Mouse (Mus musculus) CH12.LX (cell line): Measurements from ENCODE around the gene Cd59a. TPM values are rescaled to one million over a fixed set of nuclear protein-coding genes. Genes with fewer than 3 reads are reported as not detected.

ENCODE experiments used
- DNase-seq: peaks from one replicate; pipeline ENCODE4 v3.0.0-alpha.2; 2013; ENCODE audit errors: extremely low read depth
- H3K27ac ChIP-seq: 2 replicates; pipeline ENCODE4 v1.5.1; 2012; ENCODE audit warnings: low read depth, mild to moderate bottlenecking, control low read depth, moderate library complexity; ENCODE audit not compliant: insufficient read depth
- H3K27me3 ChIP-seq: replicated peaks from 2 replicates; pipeline ENCODE3; 2012; ENCODE audit warnings: inconsistent platforms
- H3K36me3 ChIP-seq, 2 experiments: replicated peaks in 1 of 2; 2 replicates each; pipeline versions ENCODE3 to v1.6.1; 2012; ENCODE audit warnings: inconsistent platforms in 1 of 2, low read length in 1 of 2, mild to moderate bottlenecking in 1 of 2, mixed read lengths in 1 of 2, moderate library complexity in 1 of 2; ENCODE audit not compliant: control insufficient read depth in 1 of 2, insufficient read depth in 1 of 2
- H3K4me1 ChIP-seq, 2 experiments: 2 replicates each; pipeline ENCODE4 v1.6.1; 2012; ENCODE audit warnings: inconsistent platforms in 1 of 2, moderate library complexity in 1 of 2; ENCODE audit not compliant: insufficient read depth in 2 of 2, control insufficient read depth in 1 of 2
- H3K4me2 ChIP-seq: 2 replicates; pipeline ENCODE4 v1.6.1; 2012; ENCODE audit warnings: low read depth, mild to moderate bottlenecking, control low read depth; ENCODE audit not compliant: poor library complexity, insufficient read depth, severe bottlenecking
- H3K4me3 ChIP-seq, 3 experiments: fragments of 150-350 bp in 1 of 3; sonication (generic) in 1 of 3; replicated peaks in 1 of 3; 2 replicates each; pipeline versions ENCODE3 to v1.5.1; 2011 to 2012; ENCODE audit warnings: low read depth in 2 of 3, low read length in 2 of 3, mild to moderate bottlenecking in 2 of 3, moderate library complexity in 2 of 3, control low read depth in 1 of 3, improper control_type of control experiment in 1 of 3, inconsistent platforms in 1 of 3, mixed read lengths in 1 of 3; ENCODE audit not compliant: poor library complexity in 1 of 3
- H3K79me2 ChIP-seq: replicated peaks from 2 replicates; pipeline ENCODE4 v1.6.1; 2012; ENCODE audit warnings: mild to moderate bottlenecking, moderate library complexity; ENCODE audit not compliant: control insufficient read depth, poor library complexity, insufficient read depth, severe bottlenecking; ENCODE audit errors: extremely low read depth
- H3K9ac ChIP-seq: 2 replicates; pipeline ENCODE4 v1.6.1; 2012; ENCODE audit warnings: low read depth, mild to moderate bottlenecking, control low read depth, moderate library complexity; ENCODE audit not compliant: insufficient read depth
- H3K9me3 ChIP-seq: replicated peaks from 2 replicates; pipeline ENCODE3; 2012; ENCODE audit warnings: low read length, inconsistent platforms, mixed read lengths
- BHLHE40 ChIP-seq: IDR thresholded peaks from 2 replicates; pipeline ENCODE4 v1.6.1; 2011; ENCODE audit warnings: mild to moderate bottlenecking, low read depth, low read length, improper control_type of control experiment
- CTCF ChIP-seq, 2 experiments: IDR thresholded peaks in 1 of 2; conservative IDR thresholded peaks in 1 of 2; 2 replicates each; pipeline ENCODE4 v1.5.1; 2011 to 2012; ENCODE audit warnings: low read depth in 2 of 2, low read length in 2 of 2, improper control_type of control experiment in 1 of 2, inconsistent platforms in 1 of 2, mild to moderate bottlenecking in 1 of 2, moderate library complexity in 1 of 2
- E2F4 ChIP-seq: IDR thresholded peaks from 2 replicates; pipeline ENCODE4 v1.6.1; 2011; ENCODE audit warnings: low read depth, low read length, improper control_type of control experiment; ENCODE audit not compliant: insufficient replicate concordance
- EP300 ChIP-seq: IDR thresholded peaks from 2 replicates; pipeline ENCODE4 v1.6.1; 2011; ENCODE audit warnings: low read length, improper control_type of control experiment
- GABPA ChIP-seq: IDR thresholded peaks from 2 replicates; pipeline ENCODE4 v1.6.1; 2012; ENCODE audit warnings: low read depth, low read length, improper control_type of control experiment, inconsistent platforms; ENCODE audit not compliant: insufficient replicate concordance
- IRF4 ChIP-seq: IDR thresholded peaks from 2 replicates; pipeline ENCODE4 v1.6.1; 2014; ENCODE audit warnings: low read depth, mild to moderate bottlenecking, inconsistent platforms, low read length, improper control_type of control experiment
- JUND ChIP-seq: conservative IDR thresholded peaks from 2 replicates; pipeline ENCODE4 v1.6.1; 2011; ENCODE audit warnings: low read depth, low read length, improper control_type of control experiment
- MAFK ChIP-seq: IDR thresholded peaks from 2 replicates; pipeline ENCODE4 v1.6.1; 2011; ENCODE audit warnings: low read length, improper control_type of control experiment; ENCODE audit not compliant: insufficient replicate concordance
- MAX ChIP-seq: IDR thresholded peaks from 2 replicates; pipeline ENCODE4 v1.6.1; 2011; ENCODE audit warnings: low read length, improper control_type of control experiment
- MAZ ChIP-seq: IDR thresholded peaks from 2 replicates; pipeline ENCODE4 v1.6.1; 2012; ENCODE audit warnings: low read depth, mild to moderate bottlenecking, inconsistent platforms, low read length, improper control_type of control experiment, moderate library complexity
- MXI1 ChIP-seq: IDR thresholded peaks from 2 replicates; pipeline ENCODE4 v1.6.1; 2011; ENCODE audit warnings: mild to moderate bottlenecking, low read depth, low read length, improper control_type of control experiment
- MYC ChIP-seq: IDR thresholded peaks from 2 replicates; pipeline ENCODE4 v1.6.1; 2011; ENCODE audit warnings: low read depth, mild to moderate bottlenecking, improper control_type of control experiment, low read length
- NRF1 ChIP-seq: IDR thresholded peaks from 2 replicates; pipeline ENCODE4 v1.6.1; 2014; ENCODE audit warnings: low read depth, mild to moderate bottlenecking, inconsistent platforms, low read length, improper control_type of control experiment, moderate library complexity
- PAX5 ChIP-seq: IDR thresholded peaks from 2 replicates; pipeline ENCODE4 v1.6.1; 2012; ENCODE audit warnings: low read length, inconsistent platforms, mixed read lengths
- POLR2A ChIP-seq: IDR thresholded peaks from 2 replicates; pipeline ENCODE4 v1.6.1; 2011; ENCODE audit warnings: low read depth, mild to moderate bottlenecking, improper control_type of control experiment, low read length
- POLR2AphosphoS2 ChIP-seq: IDR thresholded peaks from 2 replicates; pipeline ENCODE4 v1.6.1; 2011; ENCODE audit warnings: low read depth, low read length, improper control_type of control experiment
- RAD21 ChIP-seq: IDR thresholded peaks from 2 replicates; pipeline ENCODE4 v1.6.1; 2011; ENCODE audit warnings: low read depth, mild to moderate bottlenecking, low read length, improper control_type of control experiment, moderate library complexity
- RCOR1 ChIP-seq: conservative IDR thresholded peaks from 2 replicates; pipeline ENCODE4 v1.6.1; 2012; ENCODE audit warnings: low read depth, mild to moderate bottlenecking, inconsistent platforms, low read length, improper control_type of control experiment
- SIN3A ChIP-seq: IDR thresholded peaks from 2 replicates; pipeline ENCODE4 v1.6.1; 2012; ENCODE audit warnings: low read length, improper control_type of control experiment, inconsistent platforms
- SMC3 ChIP-seq: IDR thresholded peaks from 2 replicates; pipeline ENCODE4 v1.6.1; 2011; ENCODE audit warnings: low read depth, low read length, improper control_type of control experiment
- TBP ChIP-seq: conservative IDR thresholded peaks from 2 replicates; pipeline ENCODE4 v1.6.1; 2011; ENCODE audit warnings: low read depth, low read length, improper control_type of control experiment
- TCF12 ChIP-seq: IDR thresholded peaks from 2 replicates; pipeline ENCODE4 v1.6.1; 2014; ENCODE audit warnings: low read depth, mild to moderate bottlenecking, inconsistent platforms, low read length, improper control_type of control experiment
- ZC3H11A ChIP-seq: IDR thresholded peaks from 2 replicates; pipeline ENCODE4 v1.6.1; 2012; ENCODE audit warnings: low read depth, mild to moderate bottlenecking, inconsistent platforms, low read length, improper control_type of control experiment
- ZMIZ1 ChIP-seq: IDR thresholded peaks from 2 replicates; pipeline ENCODE4 v1.6.1; 2012; ENCODE audit warnings: low read depth, mild to moderate bottlenecking, inconsistent platforms, low read length, improper control_type of control experiment
- dilution Hi-C: fragments of 300-500 bp; cut with MboI; formaldehyde crosslinking; loops from 2 replicates; pipeline ENCODE4 v1.14.3; 2020; ENCODE audit warnings: low sequenced_read_pairs; ENCODE audit not compliant: extremely low pct_unique_long_range_greater_than_20kb, extremely low pct_ligation_motif_present
- in situ Hi-C: fragments of 300-500 bp; cut with MboI; formaldehyde crosslinking; loops from 3 replicates; pipeline ENCODE4 v1.14.3; 2019; ENCODE audit warnings: low sequenced_read_pairs, low pct_ligation_motif_present, low pct_unique_long_range_greater_than_20kb, mixed read lengths
- polyA plus RNA-seq: library from polyadenylated mRNA; unstranded; fragments of >175 nt; gene quantifications from 2 replicates; pipeline ENCODE4 v1.2.1, GENCODE M21; 2012; ENCODE audit warnings: low read depth; ENCODE audit not compliant: insufficient read length
- total RNA-seq, 2 experiments: library from RNA; depleted of rRNA; stranded (reverse); fragments of 300-350 nt in 1 of 2; fragments of >200 nt in 1 of 2; gene quantifications; 2 replicates each; pipeline ENCODE4 v1.2.3; 2012 to 2014

The Cd59a gene
- total and polyA plus RNA-seq, 3 experiments = 4.5 to 6.6 (median 4.8) TPM

- in situ Hi-C loops = loop anchor here (5.0 to 25.0 kb wide), 3 partner anchors 179 to 454 kb away; partner anchors contain the start of gene D430041D05Rik
Observed at GRCm38 (mm10) chr2:104133042-104133810, 37.6 kb downstream of the Cd59a start.

DNA sequence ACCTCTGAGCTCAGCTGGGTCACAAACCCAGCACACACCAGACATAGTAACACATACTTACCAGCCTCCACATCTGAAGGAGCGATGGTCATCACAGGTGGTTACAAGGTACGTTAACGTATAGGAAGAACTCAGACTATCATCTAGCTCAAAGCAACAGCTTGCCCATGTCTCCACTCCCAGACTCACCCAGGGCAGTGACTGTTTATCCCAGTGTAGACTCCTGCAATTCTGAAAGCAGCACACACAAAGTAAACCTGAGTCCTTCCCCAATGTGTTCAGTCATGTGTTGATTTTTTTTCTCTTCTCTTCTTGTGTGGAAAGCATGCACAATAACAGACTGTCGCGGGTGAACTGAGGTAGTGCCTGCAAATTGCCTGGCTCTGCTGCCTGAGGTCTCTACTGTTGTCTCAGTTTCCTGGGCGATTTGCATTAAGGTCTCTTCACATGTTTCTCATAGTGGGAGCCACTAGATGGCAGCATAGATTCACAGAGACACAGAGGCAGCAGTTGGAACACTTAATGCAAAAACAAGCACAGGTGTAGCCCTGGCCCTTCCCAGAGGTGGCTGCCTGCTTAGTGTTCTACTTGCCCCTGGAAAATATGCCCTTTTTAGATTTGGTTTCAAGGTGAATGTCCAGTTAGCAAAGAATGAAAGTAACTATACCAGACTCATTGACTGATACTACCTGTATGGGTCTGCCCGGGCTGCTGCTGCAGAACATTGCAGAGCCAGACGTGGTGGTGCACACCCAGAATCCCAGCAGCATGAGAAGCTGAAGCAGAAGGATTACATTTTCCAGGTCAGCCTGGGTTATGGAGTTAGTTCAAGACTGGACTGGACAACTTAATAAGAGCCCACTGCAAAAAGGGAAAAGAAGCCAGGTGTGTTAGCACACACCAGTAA lies 38.8 kb downstream of the Cd59a start:
- TF ChIP-seq PAX5 = no peak
- TF ChIP-seq BHLHE40 = no peak
- peak; percentile 89 for TF ChIP-seq MAX
- TF ChIP-seq MYC = peak; percentile 81
- no peak for TF ChIP-seq NRF1
- no peak for TF ChIP-seq MAFK
- TF ChIP-seq POLR2AphosphoS2 = no peak
- no peak for TF ChIP-seq TCF12
- TF ChIP-seq ZC3H11A = peak; percentile 78
- TF ChIP-seq JUND = 0 out of 2 replicates have a peak, but pooled peaks have one; percentile 21
- TF ChIP-seq RAD21 = peak; percentile 100
- TF ChIP-seq GABPA = no peak
- TF ChIP-seq POLR2A = no peak
- no peak for TF ChIP-seq ZMIZ1
- TF ChIP-seq CTCF (conservative IDR thresholded peaks at IDR 0.05 in 1 of 2, IDR thresholded peaks at IDR 0.05 in 1 of 2; ENCODE audit: low read depth in 2 of 2, low read length in 2 of 2) = peak; percentile 76 to 97
- no peak for TF ChIP-seq E2F4
- TF ChIP-seq SMC3 = peak; percentile 94
- TF ChIP-seq SIN3A = no peak
- no peak for TF ChIP-seq RCOR1
- dilution Hi-C loops = no loop called here
- peaks cover 3% of the 10 kb centered on the region for H3K9me3 ChIP-seq
- H3K9ac ChIP-seq = no peak overlapping the region
- H3K4me1 ChIP-seq = peaks cover 0 to 4% of the 10 kb centered on the region in 2 experiments; a peak in 1 of 4 replicates
- in situ Hi-C loops = loop anchor here (5.0 to 25.0 kb wide), 3 partner anchors 178 to 453 kb away; partner anchors contain the start of gene D430041D05Rik
- H3K4me3 ChIP-seq = no peak overlapping the region
- no peaks in the 10 kb centered on the region for H3K36me3 ChIP-seq
- H3K4me2 ChIP-seq = no peak overlapping the region
- peak; percentile 88 for DNase-seq
- no peaks in the 10 kb centered on the region for H3K79me2 ChIP-seq
- no peak overlapping the region for H3K27ac ChIP-seq
- H3K27me3 ChIP-seq = peaks cover 3% of the 10 kb centered on the region

More at GRCm38 (mm10) chr2:104133042-104133810, 37.6 kb downstream of the Cd59a start:
- H3K4me2 ChIP-seq = no peak overlapping the region
- TF ChIP-seq MAZ (no peak), IRF4 (no peak), TCF12 (no peak), MXI1 (no peak), TBP (no peak), CTCF (conservative IDR thresholded peaks at IDR 0.05 in 1 of 2, IDR thresholded peaks at IDR 0.05 in 1 of 2; ENCODE audit: low read depth in 2 of 2, low read length in 2 of 2) (no peak), EP300 (no peak)
- peaks cover 0 to 4% of the 10 kb centered on the region in 2 experiments; a peak in 1 of 4 replicates for H3K4me1 ChIP-seq
- H3K9me3 ChIP-seq = no peaks in the 10 kb centered on the region
- no peak for DNase-seq
- no peaks in the 10 kb centered on the region for H3K79me2 ChIP-seq
- no peak overlapping the region for H3K9ac ChIP-seq
- dilution Hi-C loops = no loop called here
- H3K27ac ChIP-seq = no peak overlapping the region
- H3K36me3 ChIP-seq = no peaks in the 10 kb centered on the region
- no peak overlapping the region for H3K4me3 ChIP-seq
- peaks cover 6% of the 10 kb centered on the region for H3K27me3 ChIP-seq
